Mouse (Mus musculus) cerebellum, adult 11-12 months (tissue): ENCODE results near the gene Zfp598.
"Not testable (repeated sequence)": the region's sequence is repeated elsewhere in the genome, so short reads cannot be mapped to it uniquely, and the experiment has no call there.

Source experiments
- DNase-seq: peaks from one replicate; pipeline ENCODE4 v3.0.0; 2022

Gene Zfp598

GRCm38 (mm10) chr17:24692385-24692784 lies 22.9 kb downstream of the Zfp598 start:
- no peak for DNase-seq

GRCm38 (mm10) chr17:24695326-24696010 lies 26.0 kb downstream of the Zfp598 start:
- no peak for DNase-seq

DNA sequence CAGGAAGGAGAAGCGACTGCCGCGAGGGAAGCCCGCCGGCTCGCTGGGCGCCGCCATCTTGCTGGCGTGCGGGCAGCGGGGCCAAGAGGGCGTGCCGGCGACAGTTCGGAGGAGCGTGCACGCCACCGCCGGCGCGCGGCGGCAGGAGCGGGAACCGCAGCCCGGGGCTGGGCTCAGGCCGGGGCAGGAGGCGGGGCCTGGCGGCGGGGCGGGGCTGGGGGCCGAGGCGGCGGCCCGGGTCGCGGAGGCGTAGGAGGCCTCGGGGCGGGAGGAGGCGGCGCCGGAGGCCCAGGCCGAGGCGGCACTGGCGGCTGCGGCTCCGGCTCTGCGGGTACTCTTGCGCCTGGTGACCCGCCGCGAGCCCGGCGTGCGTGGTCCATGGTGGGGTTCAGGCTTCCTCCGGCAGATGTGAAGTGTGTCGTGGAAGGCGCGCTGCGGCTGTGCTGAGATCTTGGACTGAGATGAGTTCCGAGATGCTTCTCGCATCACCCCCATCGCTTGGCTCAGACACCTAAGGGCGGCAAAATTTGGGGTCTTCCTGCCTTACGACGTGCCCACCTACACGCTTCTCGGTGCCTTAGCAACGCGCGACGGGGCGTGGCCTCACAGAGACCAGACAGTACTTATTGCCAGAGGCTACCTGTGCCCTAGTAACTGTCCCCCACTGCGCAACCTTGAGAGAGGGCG lies 26.7 kb downstream of the Zfp598 start, which contains the start of the genes Gfer and Noxo1:
TSS of gene Gfer (minus strand) at position 146 of the 687 bp plus-strand sequence.
TSS of gene Noxo1 (plus strand) at position 224 of the 687 bp plus-strand sequence.
- DNase-seq = peak; percentile 87

DNA sequence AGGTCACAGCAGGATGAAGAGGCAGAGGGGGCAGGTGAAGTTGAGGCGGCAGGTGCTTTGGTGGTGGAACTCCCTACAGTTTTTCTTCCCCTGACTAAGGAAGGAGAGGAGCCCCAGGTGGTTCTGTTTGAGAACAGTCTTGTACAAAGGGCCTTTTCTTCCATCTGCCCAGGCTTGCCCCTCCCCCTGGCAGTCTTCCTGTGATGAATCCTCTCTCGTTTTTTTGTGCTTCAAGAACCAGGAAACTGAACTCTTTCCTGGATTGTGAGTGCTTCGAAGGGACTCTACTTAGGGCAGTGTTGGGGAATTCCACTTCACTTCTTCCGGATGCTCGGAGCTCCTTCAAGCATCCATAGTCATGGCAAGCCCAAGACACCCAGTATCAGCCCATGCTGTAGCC lies 28.5 kb downstream of the Zfp598 start:
- DNase-seq = no peak

DNA sequence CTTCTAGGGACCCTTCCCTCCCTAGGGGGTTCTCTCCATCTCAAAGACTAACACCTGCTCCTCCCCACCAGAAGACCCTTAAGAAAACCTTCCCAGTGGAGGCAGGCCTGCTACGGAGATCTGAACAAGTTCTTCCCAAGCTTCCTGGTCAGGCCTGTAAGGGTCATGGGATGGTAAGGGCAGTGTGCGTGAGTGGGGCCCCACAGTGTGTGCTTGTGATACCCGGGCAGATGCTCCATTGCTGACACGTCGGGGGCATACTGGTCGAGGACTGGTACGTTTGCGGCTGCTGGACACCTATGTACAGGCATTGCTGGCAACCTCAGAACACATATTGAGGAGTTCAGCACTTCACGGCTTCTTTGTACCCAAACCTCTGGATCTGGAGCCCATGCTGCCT lies 29.2 kb downstream of the Zfp598 start:
- no peak for DNase-seq

DNA sequence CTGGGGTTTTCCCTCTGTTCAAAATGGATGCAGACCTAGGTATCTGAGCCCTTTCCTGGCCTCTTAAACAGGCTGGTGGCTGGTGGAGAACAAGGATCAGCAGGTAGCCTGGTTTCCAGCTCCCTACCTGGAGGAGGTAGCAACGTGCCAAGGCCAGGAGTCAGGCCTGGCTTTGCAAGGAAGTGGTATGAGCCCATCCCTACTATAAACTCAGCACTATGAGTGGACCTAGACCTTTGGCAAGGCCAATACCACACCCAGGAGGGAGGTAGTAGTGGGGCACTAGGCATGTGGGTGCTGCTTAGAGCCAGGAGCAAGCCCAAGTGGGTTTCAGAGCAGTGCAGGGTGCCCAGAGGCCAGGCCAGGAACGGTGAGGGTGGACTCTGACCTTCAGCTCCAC lies 30.0 kb downstream of the Zfp598 start:
- DNase-seq = no peak

- no peak for DNase-seq
Measured at GRCm38 (mm10) chr17:24701251-24701650, 31.8 kb downstream of the Zfp598 start.

DNA sequence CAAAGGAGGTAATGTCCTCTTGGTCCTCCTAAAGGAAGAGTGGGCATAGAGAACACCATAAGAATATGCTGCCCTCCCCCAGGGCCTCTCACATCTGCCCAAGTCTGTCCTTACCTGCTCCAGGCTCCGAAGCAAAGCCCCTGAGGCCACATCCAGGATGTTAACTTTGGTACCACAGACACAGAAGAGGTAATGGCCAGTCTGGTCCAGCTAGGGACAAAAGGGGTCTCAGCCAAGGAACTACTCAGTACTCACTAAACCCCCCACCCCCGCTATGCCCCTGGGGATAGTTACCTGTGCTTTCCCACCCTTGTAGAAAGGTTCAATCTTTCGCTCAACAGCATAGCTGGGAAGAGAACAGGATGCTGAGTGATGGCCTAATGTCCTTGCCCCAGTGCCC lies 36.3 kb downstream of the Zfp598 start:
- peak; percentile 19 for DNase-seq

- peak; percentile 90 for DNase-seq
Measured at GRCm38 (mm10) chr17:24706982-24707800, 37.7 kb downstream of the Zfp598 start, which contains the start of gene Tbl3. Gene Tbl3, minus strand, starts transcription at chr17:24707660.

DNA sequence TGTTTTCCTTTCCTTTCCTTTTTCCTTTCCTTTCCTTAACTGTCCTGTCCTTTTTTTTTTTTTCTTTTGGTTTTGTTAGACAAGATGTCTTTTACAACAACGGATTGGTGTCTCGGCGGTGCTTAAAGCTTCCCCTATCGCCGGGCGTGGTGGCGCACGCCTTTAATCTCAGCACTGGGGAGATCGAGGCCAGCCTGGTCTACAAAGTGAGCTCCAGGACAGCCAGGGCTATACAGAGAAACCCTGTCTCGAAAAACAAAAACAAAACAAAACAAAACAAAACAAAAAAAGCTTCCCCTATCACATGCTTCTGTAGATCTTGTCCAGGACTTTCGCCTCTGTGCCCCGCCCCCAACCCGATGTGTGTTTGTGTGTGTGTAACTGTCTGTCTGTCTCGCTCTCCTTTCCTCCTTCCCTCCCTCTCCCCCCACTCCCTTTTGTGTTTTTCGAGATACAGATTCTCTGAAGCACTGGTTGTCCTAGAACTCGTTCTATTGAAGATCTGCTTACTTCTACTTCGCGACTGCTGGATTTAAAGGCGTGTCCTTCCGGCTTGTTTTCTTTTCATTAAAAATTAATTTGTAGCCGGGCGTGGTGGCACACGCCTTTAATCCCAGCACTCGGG lies 38.4 kb downstream of the Zfp598 start:
- DNase-seq = no peak

DNA sequence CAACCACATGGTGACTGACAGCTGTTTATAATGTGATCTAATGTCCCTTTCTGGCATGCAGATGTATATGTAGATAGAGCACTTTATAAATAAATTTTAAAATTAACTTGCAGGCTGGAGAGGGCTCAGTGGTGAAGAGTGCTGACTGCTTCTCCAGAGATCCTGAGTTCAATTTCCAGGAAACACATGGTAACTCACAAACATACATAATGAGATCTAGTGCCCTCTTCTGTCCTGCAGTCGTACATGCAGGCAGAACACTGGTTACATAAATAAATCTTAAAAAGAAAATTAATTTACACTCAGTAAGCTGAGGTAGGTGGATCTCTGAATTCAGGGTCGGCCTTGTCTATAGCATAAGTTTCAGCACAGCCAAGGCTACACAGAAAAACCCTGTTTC lies 39.2 kb downstream of the Zfp598 start:
- no peak for DNase-seq

DNA sequence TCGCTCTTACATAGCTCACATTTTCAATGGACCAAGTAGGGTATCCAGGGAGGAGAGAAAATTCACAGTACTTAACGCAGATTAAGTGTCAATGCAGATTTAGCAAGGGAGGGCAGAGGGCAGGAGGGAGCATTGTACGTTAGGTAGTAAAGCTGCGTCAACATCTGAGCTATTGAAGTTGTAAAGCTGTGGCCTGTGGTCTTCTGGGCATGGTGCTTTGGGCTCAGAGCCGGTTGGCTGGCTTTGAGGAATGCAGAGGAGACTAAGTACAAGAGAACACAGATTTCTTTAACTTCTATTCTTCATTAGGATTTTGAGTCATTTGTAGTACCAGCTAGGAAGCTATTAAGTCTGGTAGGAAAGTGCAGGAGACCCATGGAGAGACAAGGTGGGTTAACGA lies 46.1 kb downstream of the Zfp598 start:
- DNase-seq = no peak

GRCm38 (mm10) chr17:24716166-24716682 lies 46.7 kb downstream of the Zfp598 start:
- DNase-seq = no peak

DNA sequence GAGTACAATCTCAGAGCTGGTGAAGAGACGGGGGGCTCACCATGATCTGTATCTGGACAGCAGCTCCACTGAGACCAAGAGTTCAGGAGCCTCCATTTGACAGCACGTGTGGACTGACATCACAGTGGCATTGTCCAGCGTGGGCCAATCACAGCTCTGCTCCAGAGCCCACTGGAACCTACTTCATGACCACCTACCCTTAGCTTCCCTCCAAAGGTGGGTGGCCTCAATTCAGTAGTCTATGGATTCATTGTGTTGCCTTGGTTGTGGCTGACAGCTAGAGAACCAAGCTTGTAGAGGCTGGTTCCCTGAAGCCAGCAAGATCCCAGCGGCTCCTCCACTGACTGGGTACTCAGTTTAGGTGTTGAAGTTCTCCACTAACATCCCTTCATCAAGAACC lies 48.5 kb downstream of the Zfp598 start, which contains the start of the genes Rnf151 and Rps2:
TSS of gene Rnf151 (minus strand) at position 121 of the 400 bp plus-strand sequence.
TSS of gene Rps2 (plus strand) at position 174 of the 400 bp plus-strand sequence.
- DNase-seq = no peak

GRCm38 (mm10) chr17:24718938-24719337 lies 49.5 kb downstream of the Zfp598 start:
- not testable (repeated sequence) for DNase-seq

GRCm38 (mm10) chr17:24719494-24720222 lies 50.2 kb downstream of the Zfp598 start:
- peak; percentile 99 for DNase-seq

DNA sequence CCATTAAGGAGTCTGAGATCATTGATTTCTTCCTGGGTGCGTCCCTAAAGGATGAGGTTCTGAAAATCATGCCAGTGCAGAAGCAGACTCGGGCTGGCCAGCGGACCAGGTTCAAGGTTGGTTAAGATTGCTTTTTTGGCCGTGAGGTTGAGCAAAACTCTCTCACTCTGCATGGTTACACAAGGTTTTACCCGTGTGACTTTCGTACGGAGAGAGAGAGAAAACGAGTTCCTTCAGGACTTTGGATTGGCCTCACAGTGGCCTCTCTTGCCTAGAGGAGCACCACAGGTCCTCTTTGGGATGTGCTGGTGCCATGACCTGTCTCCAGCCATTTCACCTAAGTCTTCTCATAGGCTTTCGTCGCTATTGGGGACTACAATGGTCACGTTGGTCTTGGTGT lies 51.1 kb downstream of the Zfp598 start:
- DNase-seq = not testable (repeated sequence)

DNA sequence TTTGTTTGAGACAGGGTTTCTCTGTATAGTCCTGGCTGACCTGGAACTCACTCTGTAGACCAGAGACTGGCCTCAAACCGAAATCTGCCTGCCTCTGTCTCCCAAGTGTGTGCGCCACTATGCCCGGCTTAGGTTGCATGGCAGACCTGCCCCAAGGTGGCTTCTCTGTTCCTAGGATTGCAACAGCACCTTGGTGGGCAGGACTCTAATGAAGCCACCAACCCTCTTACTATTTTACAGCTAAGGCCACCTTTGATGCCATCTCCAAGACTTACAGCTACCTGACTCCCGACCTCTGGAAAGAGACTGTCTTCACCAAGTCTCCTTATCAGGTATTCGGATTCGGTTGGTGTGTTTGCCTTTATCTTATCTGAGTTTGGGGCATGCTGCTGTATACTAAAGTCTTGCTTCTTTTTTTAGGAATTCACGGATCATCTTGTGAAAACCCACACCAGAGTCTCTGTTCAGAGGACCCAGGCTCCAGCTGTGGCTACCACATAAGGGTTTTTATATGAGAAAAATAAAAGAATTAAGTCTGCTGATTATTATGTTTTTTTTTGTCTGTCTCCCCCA lies 52.0 kb downstream of the Zfp598 start:
- not testable (repeated sequence) for DNase-seq

DNA sequence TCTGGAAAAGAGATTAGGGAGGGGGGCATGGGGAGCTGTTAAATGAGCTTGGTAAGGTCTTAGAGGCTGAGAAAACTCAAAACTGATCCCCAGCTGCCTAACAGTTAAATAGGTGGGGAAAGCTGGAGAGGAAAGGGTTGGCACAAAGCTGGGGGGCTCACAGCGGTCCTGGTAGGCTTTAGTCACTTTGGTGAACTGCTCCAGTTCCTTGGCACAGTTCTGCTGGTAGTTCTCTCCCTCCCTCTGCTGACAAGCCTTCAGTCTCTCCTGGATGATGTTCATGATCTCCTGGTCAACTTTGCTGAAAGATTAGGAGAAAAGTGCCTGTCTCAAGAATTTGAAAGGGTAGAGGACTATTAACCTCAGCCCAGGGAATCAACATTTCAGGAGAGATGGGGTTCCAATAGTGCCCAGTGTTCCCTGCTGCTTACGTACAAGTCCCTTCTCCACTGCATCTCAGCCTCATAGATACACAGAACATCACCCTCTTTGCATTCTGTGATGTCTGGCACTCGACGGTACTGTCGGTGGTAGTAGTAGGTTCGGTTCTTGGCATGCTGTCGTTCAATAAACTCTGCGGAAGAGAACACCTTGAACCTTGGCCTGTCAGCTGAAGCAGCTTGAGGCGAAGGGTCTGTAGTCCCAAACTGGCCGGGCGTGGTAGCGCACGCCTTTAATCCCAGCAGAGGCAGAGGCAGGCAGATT lies 52.9 kb downstream of the Zfp598 start:
- no peak for DNase-seq

GRCm38 (mm10) chr17:24723122-24723880 lies 53.8 kb downstream of the Zfp598 start:
- DNase-seq = no peak
